Mouse (Mus musculus) heart, embryonic 10.5 days (tissue): Measurements from ENCODE around the gene Cux1. TPM values are rescaled to one million over a fixed set of nuclear protein-coding genes. Genes with fewer than 3 reads are reported as not detected.

Experiments used
- DNase-seq: peaks from one replicate; pipeline ENCODE4 v3.0.0-alpha.2; 2017; ENCODE audit warnings: low spot score
- H3K27ac ChIP-seq: fragments of 300-500 bp; sonication (generic); 2 replicates; pipeline ENCODE4 v1.5.1; 2016; ENCODE audit warnings: mild to moderate bottlenecking
- H3K27me3 ChIP-seq: fragments of 300-500 bp; sonication (generic); 2 replicates; pipeline ENCODE4 v1.6.1; 2016; ENCODE audit warnings: mild to moderate bottlenecking; ENCODE audit not compliant: poor library complexity, insufficient read depth, severe bottlenecking
- H3K36me3 ChIP-seq: fragments of 300-500 bp; sonication (generic); 2 replicates; pipeline ENCODE4 v1.6.1; 2016; ENCODE audit warnings: mild to moderate bottlenecking, moderate library complexity
- H3K4me1 ChIP-seq: fragments of 300-500 bp; sonication (generic); 2 replicates; pipeline ENCODE4 v1.6.1; 2016; ENCODE audit warnings: mild to moderate bottlenecking
- H3K4me3 ChIP-seq: fragments of 300-500 bp; sonication (generic); 2 replicates; pipeline ENCODE4 v1.5.1; 2016; ENCODE audit warnings: mild to moderate bottlenecking, moderate library complexity
- H3K9me3 ChIP-seq: fragments of 300-500 bp; sonication (generic); 2 replicates; pipeline ENCODE4 v1.6.1; 2016; ENCODE audit warnings: mild to moderate bottlenecking, moderate library complexity
- WGBS: fragments of 180-500 bp; shearing (Covaris S2); methylation state at CpG from one replicate; pipeline ENCODE4 v1.1.7; 2016; 5-methylcytosine and 5-hydroxymethylcytosine counted together
- polyA plus RNA-seq: library from polyadenylated mRNA; unstranded; fragments of >200 nt; fragmentation: Nextera tagmentation; extraction: Ambion mirVana; gene quantifications from 2 replicates; pipeline ENCODE4 v1.2.1, GENCODE M21; 2016

Gene Cux1
- polyA plus RNA-seq, 1 experiment from 2014 or later: 65.8 TPM

- Histone ChIP-seq H3K9me3 (no peaks in the 10 kb centered on the region), H3K27me3 (no peaks in the 10 kb centered on the region), H3K27ac (no peak overlapping the region), H3K36me3 (peaks cover 79% of the 10 kb centered on the region), H3K4me3 (no peak overlapping the region), H3K4me1 (peaks cover 15% of the 10 kb centered on the region)
- no peak for DNase-seq
- 92% methylated on average over 7 of the region's 7 CpGs for WGBS
Observed at GRCm38 (mm10) chr5:136285106-136285505, 282.2 kb downstream of the Cux1 start.

GRCm38 (mm10) chr5:136281351-136281750, 285.9 kb downstream of the Cux1 start:
- Histone ChIP-seq H3K27ac (no peak overlapping the region), H3K9me3 (no peaks in the 10 kb centered on the region), H3K36me3 (peaks cover 97% of the 10 kb centered on the region), H3K27me3 (no peaks in the 10 kb centered on the region), H3K4me3 (no peak overlapping the region), H3K4me1 (peaks cover 10% of the 10 kb centered on the region; the same call in 1 of the 2 replicates)
- DNase-seq: no peak
- 71% methylated on average over 6 of the region's 6 CpGs for WGBS

DNA sequence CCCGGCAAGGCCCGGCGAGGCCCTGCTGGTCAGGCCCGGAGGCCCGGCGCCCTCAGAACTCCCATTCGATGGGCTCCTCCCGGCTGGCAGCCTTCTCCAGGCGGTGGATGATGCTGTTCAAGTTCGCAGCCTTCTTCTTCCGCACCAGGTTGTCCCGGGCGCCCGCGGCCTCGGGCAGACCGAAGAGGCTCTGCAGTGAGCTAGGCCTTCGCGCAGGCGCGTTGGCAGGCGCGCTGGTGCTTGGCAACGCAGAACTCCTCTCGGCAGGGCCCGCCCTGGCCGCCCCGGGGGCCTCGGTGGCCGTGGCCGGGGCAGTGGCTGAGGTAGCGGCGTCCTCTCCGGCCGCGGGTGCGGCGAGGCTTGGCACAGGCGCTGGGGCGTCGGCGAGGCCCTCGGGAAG, 292.6 kb downstream of the Cux1 start:
- DNase-seq: no peak
- H3K36me3 ChIP-seq: peaks cover 73% of the 10 kb centered on the region
- no peaks in the 10 kb centered on the region for H3K27me3 ChIP-seq
- H3K27ac ChIP-seq: no peak overlapping the region
- peaks cover 4% of the 10 kb centered on the region; the same call in 1 of the 2 replicates for H3K4me1 ChIP-seq
- no peaks in the 10 kb centered on the region for H3K9me3 ChIP-seq
- WGBS: 88% methylated on average over 43 of the region's 43 CpGs
- H3K4me3 ChIP-seq: no peak overlapping the region

DNA sequence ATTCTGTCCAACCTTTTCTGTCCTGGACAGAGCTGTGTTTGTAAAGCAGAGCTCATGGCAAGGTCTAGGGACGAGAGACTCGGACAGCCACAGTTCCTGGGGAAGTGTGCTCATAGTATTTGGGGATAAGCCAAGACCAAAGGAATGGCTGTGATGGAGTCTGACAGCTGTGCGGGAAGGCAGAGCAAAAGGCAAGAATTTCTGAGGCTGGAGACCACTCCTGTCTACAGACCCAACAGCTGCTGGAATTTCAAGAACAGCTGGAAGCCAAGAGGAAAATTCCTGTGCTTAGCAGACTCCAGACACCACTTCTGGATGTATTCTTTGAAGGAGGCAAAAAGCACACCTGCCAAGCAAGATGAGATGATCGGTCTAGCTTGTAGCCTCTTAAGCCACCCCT, 297.4 kb downstream of the Cux1 start:
- Histone ChIP-seq H3K9me3 (no peaks in the 10 kb centered on the region), H3K4me1 (peaks cover 8% of the 10 kb centered on the region), H3K27ac (no peak overlapping the region), H3K4me3 (no peak overlapping the region), H3K27me3 (no peaks in the 10 kb centered on the region), H3K36me3 (peaks cover 25% of the 10 kb centered on the region)
- no peak for DNase-seq
- WGBS: 83% methylated on average over 4 of the region's 4 CpGs

DNA sequence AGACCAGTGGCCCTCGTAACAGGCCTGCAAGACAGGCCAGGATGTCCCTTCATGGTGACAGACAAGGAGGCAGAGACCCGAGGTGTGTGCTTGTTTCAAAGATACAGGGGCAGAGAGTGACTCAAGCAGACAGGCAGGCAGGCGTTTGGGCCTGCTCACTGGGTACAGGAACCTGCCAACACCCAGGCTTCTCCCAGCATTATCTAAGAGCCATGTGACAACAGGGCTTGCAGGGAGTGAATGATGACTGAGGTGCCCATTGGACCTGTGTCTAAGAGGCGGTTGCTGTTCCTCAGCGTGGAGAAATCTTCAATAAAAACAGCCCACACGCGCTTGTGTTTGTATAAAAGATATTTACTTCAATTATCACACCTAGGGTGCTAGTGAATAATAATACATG, 301.2 kb downstream of the Cux1 start:
- WGBS: 61% methylated on average over 7 of the region's 7 CpGs
- Histone ChIP-seq H3K27me3 (no peaks in the 10 kb centered on the region), H3K9me3 (no peaks in the 10 kb centered on the region), H3K27ac (no peak overlapping the region), H3K4me1 (peaks cover 10% of the 10 kb centered on the region), H3K4me3 (no peak overlapping the region), H3K36me3 (no peaks in the 10 kb centered on the region)
- DNase-seq: no peak

DNA sequence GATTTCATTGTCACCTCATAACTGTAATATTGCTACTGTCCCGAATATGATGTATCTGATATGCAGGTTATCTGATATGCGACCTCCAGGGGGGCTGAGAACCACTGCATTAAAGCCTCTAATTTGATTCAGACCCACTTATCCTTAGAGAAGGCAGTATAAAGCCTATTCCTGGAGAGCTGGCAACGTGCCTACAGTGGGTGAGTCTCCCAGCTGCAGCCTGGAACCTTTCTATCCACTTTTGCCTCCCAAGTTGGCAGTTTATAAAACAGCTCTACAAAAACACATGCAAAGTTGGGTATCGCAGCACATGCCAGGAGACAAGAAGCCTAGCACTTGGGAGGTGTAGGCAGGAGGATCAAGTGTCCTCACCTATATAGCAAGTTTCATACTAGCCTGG, 303.9 kb downstream of the Cux1 start:
- Histone ChIP-seq H3K4me1 (peaks cover 11% of the 10 kb centered on the region; the same call in 1 of the 2 replicates), H3K4me3 (no peak overlapping the region), H3K9me3 (no peaks in the 10 kb centered on the region), H3K27me3 (no peaks in the 10 kb centered on the region), H3K36me3 (no peaks in the 10 kb centered on the region), H3K27ac (no peak overlapping the region)
- WGBS: 84% methylated on average over 4 of the region's 4 CpGs
- no peak for DNase-seq

GRCm38 (mm10) chr5:136258919-136259318, 308.4 kb downstream of the Cux1 start:
- WGBS: 38% methylated on average over 6 of the region's 6 CpGs
- H3K4me1 ChIP-seq: 0 out of 2 replicates have a peak, but pooled peaks cover 8% of the 10 kb centered on the region
- no peak overlapping the region for H3K4me3 ChIP-seq
- H3K27ac ChIP-seq: no peak overlapping the region
- no peaks in the 10 kb centered on the region for H3K9me3 ChIP-seq
- DNase-seq: no peak
- no peaks in the 10 kb centered on the region for H3K27me3 ChIP-seq
- H3K36me3 ChIP-seq: peaks cover 12% of the 10 kb centered on the region; the same call in 1 of the 2 replicates

DNA sequence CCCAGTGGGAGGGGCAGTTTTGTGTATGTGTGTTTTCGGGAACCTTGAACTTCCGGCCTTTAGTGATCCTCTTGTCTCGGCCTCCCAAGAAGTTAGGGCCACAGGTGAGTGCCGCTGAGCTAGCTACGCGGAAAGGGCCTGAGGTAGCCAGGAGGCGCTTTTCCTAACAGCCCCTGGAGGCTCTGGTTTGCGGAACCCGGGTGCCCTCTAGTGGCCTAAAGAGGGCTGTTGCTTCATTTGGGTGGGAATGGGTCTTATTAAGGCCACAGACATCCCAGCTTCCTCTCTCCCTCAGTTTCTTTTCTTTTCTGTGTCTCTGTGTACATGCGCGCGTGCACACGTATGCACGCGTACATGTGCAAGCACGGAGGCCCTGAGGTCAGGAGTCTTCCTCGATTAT, 314.4 kb downstream of the Cux1 start:
- WGBS: 13% methylated on average over 17 of the region's 17 CpGs
- no peak overlapping the region for H3K27ac ChIP-seq
- no peak overlapping the region for H3K4me3 ChIP-seq
- peak; percentile 86 for DNase-seq
- H3K27me3 ChIP-seq: no peaks in the 10 kb centered on the region
- H3K36me3 ChIP-seq: peaks cover 15% of the 10 kb centered on the region
- H3K9me3 ChIP-seq: no peaks in the 10 kb centered on the region
- no peaks in the 10 kb centered on the region for H3K4me1 ChIP-seq

DNA sequence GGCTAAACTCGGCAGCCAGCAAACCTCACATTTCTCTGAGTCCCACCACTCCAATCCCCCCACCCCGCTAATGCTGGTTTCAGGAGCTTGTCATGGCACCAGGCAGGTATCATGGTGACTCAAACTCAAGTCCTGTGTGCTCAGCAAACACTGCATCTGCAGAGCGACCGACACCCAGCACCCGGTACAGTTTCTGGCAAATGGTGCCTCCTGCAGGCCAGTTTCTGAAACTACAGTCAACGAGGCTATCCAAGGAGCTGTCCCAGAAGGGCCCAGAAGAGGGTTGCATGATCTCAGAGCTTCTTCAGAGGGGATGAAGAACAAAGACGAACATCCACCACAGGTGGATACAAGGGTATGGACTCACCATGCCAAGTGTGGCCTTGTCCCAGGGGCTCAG, 316.3 kb downstream of the Cux1 start:
- WGBS: 47% methylated on average over 7 of the region's 7 CpGs
- H3K36me3 ChIP-seq: peaks cover 5% of the 10 kb centered on the region
- no peak overlapping the region for H3K4me3 ChIP-seq
- DNase-seq: no peak
- H3K27ac ChIP-seq: no peak overlapping the region
- no peaks in the 10 kb centered on the region for H3K9me3 ChIP-seq
- peaks cover 2% of the 10 kb centered on the region; the same call in 1 of the 2 replicates for H3K4me1 ChIP-seq
- H3K27me3 ChIP-seq: peaks cover 6% of the 10 kb centered on the region; the same call in 1 of the 2 replicates

- Histone ChIP-seq H3K4me3 (no peak overlapping the region), H3K4me1 (peaks cover 27% of the 10 kb centered on the region), H3K27me3 (peaks cover 29% of the 10 kb centered on the region), H3K36me3 (peaks cover 4% of the 10 kb centered on the region), H3K9me3 (no peaks in the 10 kb centered on the region), H3K27ac (no peak overlapping the region)
- no peak for DNase-seq
- 70% methylated on average over 6 of the region's 6 CpGs for WGBS
Observed at GRCm38 (mm10) chr5:136248441-136248840, 318.8 kb downstream of the Cux1 start.

DNA sequence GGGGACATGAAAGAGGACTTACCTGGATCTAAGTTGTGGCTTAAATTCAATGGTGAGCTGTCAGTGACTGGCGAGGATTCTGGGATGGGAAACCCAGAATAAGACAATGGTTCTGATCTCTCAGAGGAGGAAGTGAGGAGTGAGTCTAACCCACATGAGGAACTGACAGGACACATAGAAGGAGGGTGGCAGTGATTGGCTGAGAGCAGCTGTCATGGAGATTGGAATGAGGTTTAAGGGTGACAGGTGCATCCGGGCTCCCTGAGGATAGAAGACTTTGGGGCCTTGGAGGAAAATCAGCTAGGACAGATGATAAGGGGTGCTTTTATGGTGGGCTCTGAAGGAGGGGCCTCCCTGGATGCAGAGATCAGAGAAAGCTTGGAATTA, 320.8 kb downstream of the Cux1 start, which contains the start of gene Sh2b2:
TSS of gene Sh2b2 (minus strand) at position 105 of the 387 bp plus-strand sequence.
- Histone ChIP-seq H3K27ac (peak within 1 kb of the TSS; percentile 67), H3K9me3 (no peaks in the 10 kb centered on the region), H3K4me3 (peak within 1 kb of the TSS; percentile 80), H3K36me3 (peaks cover 4% of the 10 kb centered on the region; the same call in 1 of the 2 replicates), H3K27me3 (peaks cover 43% of the 10 kb centered on the region), H3K4me1 (peaks cover 29% of the 10 kb centered on the region)
- DNase-seq: no peak
- WGBS: 78% methylated on average over 2 of the region's 2 CpGs

- 11% methylated on average over 15 of the region's 15 CpGs for WGBS
- Histone ChIP-seq H3K4me3 (peak overlapping the region; percentile 80), H3K4me1 (peaks cover 29% of the 10 kb centered on the region), H3K36me3 (peaks cover 4% of the 10 kb centered on the region; the same call in 1 of the 2 replicates), H3K27ac (peak overlapping the region; percentile 67), H3K9me3 (no peaks in the 10 kb centered on the region), H3K27me3 (peaks cover 43% of the 10 kb centered on the region)
- DNase-seq: no peak
Observed at GRCm38 (mm10) chr5:136245541-136246451, 321.5 kb downstream of the Cux1 start.

- WGBS: under 1% methylated on average over 57 of the region's 57 CpGs
- peak; percentile 90 for DNase-seq
- H3K36me3 ChIP-seq: no peaks in the 10 kb centered on the region
- H3K27me3 ChIP-seq: peaks cover 50% of the 10 kb centered on the region
- peak overlapping the region; percentile 80 for H3K4me3 ChIP-seq
- H3K4me1 ChIP-seq: peaks cover 29% of the 10 kb centered on the region
- H3K9me3 ChIP-seq: no peaks in the 10 kb centered on the region
- peak overlapping the region; percentile 84 for H3K27ac ChIP-seq
Observed at GRCm38 (mm10) chr5:136244762-136245540, 322.3 kb downstream of the Cux1 start.
